Mouse (Mus musculus): ENCODE data around the gene Tex10. TPM values are rescaled to one million over a fixed set of nuclear protein-coding genes. Genes with fewer than 3 reads are reported as not detected.

The Tex10 gene
- polyA plus RNA-seq, 1 experiment: 17.1 TPM

DNA sequence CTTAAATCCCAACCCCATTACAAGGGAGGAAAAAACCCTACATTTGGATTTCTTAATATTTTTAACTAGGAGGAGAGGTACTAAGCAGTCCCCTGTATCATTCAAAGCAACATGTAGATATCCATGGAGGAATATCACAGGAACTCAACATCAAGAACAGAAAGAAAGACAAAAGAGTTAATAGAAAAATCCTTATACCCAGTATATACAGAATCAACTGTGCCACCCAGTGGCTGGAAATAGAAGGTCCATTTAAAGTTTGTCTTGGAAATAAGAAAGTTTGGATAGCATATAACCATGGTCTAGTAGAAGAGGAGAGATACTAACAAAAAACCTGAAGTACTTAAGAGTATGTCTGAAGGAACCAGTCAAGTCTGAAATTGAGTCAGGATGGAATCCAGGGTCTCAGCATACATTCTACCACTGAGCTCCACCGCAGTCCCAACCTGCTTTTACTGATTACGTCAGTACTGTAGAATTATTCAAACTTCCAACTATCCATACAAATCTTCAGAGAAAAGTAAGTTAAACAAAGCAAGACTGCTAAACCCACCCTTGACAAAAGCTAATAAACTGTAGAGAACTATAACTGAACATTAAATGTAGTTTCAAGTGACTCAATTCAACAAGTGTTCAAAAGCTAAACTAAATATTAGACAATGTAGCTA lies 19.0 kb downstream of the Tex10 start:
- Histone ChIP-seq H3K4me3 (ENCODE audit: insufficient read depth, poor library complexity, severe bottlenecking) (no peak overlapping the region), H3K79me2 (ENCODE audit: control insufficient read depth, insufficient read depth) (no peaks in the 10 kb centered on the region), H3ac (ENCODE audit: control insufficient read depth, insufficient read length, low read depth) (no peak overlapping the region), H3K79me3 (ENCODE audit: low read depth) (peaks cover 5% of the 10 kb centered on the region), H3K27me3 (ENCODE audit: control insufficient read depth, insufficient read depth, insufficient read length) (no peaks in the 10 kb centered on the region), H3K36me3 (ENCODE audit: control insufficient read depth, insufficient read depth) (peaks cover 89% of the 10 kb centered on the region)
- no peak for TF ChIP-seq FOSL1 (IDR thresholded peaks at IDR 0.05; ENCODE audit: insufficient read depth, low read length, poor library complexity, severe bottlenecking)
- no peak for TF ChIP-seq MYOD1 (IDR thresholded peaks at IDR 0.05; ENCODE audit: control insufficient read depth, insufficient read length, low read depth)
- no peak for TF ChIP-seq USF1 (IDR thresholded peaks at IDR 0.05; ENCODE audit: low read depth)
- no peak for TF ChIP-seq MYOG (IDR thresholded peaks at IDR 0.05; ENCODE audit: control insufficient read depth, extremely low read depth, insufficient read length)
- TF ChIP-seq CTCF (IDR thresholded peaks at IDR 0.05; ENCODE audit: control insufficient read depth, insufficient read depth, insufficient read length): no peak
- TF ChIP-seq CEBPB (IDR thresholded peaks at IDR 0.05; ENCODE audit: low read depth): no peak
- no peak for TF ChIP-seq MAX (IDR thresholded peaks at IDR 0.05)

DNA sequence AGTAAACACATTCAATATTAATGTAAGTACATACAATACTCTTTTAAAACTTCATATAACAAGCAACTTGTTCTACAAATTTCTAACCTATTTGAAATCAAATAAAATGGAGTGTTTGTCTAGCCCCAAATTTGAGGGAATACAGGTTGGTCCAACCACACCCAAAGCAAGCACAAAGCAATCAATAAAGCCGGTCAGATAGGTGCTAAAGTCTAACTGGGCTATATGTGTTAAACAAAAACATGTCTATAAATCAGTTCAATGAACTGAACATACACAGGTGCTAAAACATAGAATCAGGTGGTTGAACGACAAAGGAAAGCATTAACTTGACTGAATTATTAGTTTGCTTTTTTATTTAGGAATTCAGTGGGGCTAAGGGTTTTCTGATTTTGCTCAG lies 45.2 kb downstream of the Tex10 start:
- Histone ChIP-seq H3ac (ENCODE audit: control insufficient read depth, insufficient read length, low read depth) (no peak overlapping the region), H3K36me3 (ENCODE audit: control insufficient read depth, insufficient read depth) (peaks cover 60% of the 10 kb centered on the region), H3K27me3 (ENCODE audit: control insufficient read depth, insufficient read depth, insufficient read length) (no peaks in the 10 kb centered on the region), H3K79me2 (ENCODE audit: control insufficient read depth, insufficient read depth) (no peaks in the 10 kb centered on the region), H3K4me3 (ENCODE audit: insufficient read depth, poor library complexity, severe bottlenecking) (no peak overlapping the region), H3K79me3 (ENCODE audit: low read depth) (peaks cover 1% of the 10 kb centered on the region)
- TF ChIP-seq MAX (IDR thresholded peaks at IDR 0.05): no peak
- TF ChIP-seq MYOD1 (IDR thresholded peaks at IDR 0.05; ENCODE audit: control insufficient read depth, insufficient read length, low read depth): no peak
- no peak for TF ChIP-seq CEBPB (IDR thresholded peaks at IDR 0.05; ENCODE audit: low read depth)
- TF ChIP-seq CTCF (IDR thresholded peaks at IDR 0.05; ENCODE audit: control insufficient read depth, insufficient read depth, insufficient read length): no peak
- no peak for TF ChIP-seq FOSL1 (IDR thresholded peaks at IDR 0.05; ENCODE audit: insufficient read depth, low read length, poor library complexity, severe bottlenecking)
- TF ChIP-seq MYOG (IDR thresholded peaks at IDR 0.05; ENCODE audit: control insufficient read depth, extremely low read depth, insufficient read length): no peak
- no peak for TF ChIP-seq USF1 (IDR thresholded peaks at IDR 0.05; ENCODE audit: low read depth)

- peaks cover 54% of the 10 kb centered on the region for H3K36me3 ChIP-seq (ENCODE audit: control insufficient read depth, insufficient read depth)
- H3K79me3 ChIP-seq (ENCODE audit: low read depth): peaks cover 1% of the 10 kb centered on the region
- no peak overlapping the region for H3K4me3 ChIP-seq (ENCODE audit: insufficient read depth, poor library complexity, severe bottlenecking)
- TF ChIP-seq CEBPB (IDR thresholded peaks at IDR 0.05; ENCODE audit: low read depth): no peak
- no peak for TF ChIP-seq MYOG (IDR thresholded peaks at IDR 0.05; ENCODE audit: control insufficient read depth, extremely low read depth, insufficient read length)
- no peak for TF ChIP-seq FOSL1 (IDR thresholded peaks at IDR 0.05; ENCODE audit: insufficient read depth, low read length, poor library complexity, severe bottlenecking)
- TF ChIP-seq CTCF (IDR thresholded peaks at IDR 0.05; ENCODE audit: control insufficient read depth, insufficient read depth, insufficient read length): no peak
- no peak for TF ChIP-seq MYOD1 (IDR thresholded peaks at IDR 0.05; ENCODE audit: control insufficient read depth, insufficient read length, low read depth)
- no peak for TF ChIP-seq USF1 (IDR thresholded peaks at IDR 0.05; ENCODE audit: low read depth)
- TF ChIP-seq MAX (IDR thresholded peaks at IDR 0.05): no peak
- no peak overlapping the region for H3ac ChIP-seq (ENCODE audit: control insufficient read depth, insufficient read length, low read depth)
- H3K27me3 ChIP-seq (ENCODE audit: control insufficient read depth, insufficient read depth, insufficient read length): no peaks in the 10 kb centered on the region
- no peaks in the 10 kb centered on the region for H3K79me2 ChIP-seq (ENCODE audit: control insufficient read depth, insufficient read depth)
Measured at GRCm38 (mm10) chr4:48427413-48427812, 45.8 kb downstream of the Tex10 start.

DNA sequence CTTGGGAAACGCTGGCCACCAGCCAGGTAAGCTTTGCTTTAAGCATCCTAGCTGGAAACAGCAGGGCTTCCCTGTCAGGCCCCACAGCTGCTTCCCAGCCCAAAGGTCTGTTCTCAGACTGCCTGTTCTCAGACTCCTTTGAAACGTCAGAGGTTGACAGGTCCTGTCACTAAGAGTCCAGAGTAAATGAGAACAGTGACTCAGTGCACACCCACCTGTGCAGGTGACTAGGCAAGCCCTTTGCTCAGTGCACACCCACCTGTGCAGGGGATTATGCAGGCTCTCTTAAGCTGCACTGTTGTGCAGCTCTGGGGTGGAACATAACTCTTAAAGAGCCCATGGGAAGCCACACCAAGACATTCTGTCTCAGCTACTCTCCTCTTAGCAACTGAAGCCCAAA lies 49.5 kb downstream of the Tex10 start:
- peaks cover 17% of the 10 kb centered on the region for H3K36me3 ChIP-seq (ENCODE audit: control insufficient read depth, insufficient read depth)
- H3K79me3 ChIP-seq (ENCODE audit: low read depth): peaks cover 1% of the 10 kb centered on the region

DNA sequence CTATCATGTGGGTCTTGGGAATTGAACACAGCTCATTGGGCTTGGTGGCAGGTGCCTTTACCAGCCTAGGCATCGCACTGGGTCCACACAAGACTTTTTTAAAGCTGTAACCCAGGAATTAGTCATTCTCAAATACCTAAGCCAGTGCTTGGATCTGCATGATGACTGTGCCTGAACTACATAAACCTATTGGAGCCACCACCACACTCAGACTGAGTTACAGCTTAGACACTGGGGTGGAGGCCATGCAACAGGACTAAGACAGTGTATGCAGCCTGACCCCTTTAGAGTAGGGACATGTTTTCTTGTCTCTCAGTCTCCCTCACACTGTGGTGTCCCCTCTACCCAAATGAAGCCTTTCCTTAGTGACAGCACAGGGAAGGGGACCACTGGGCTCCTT lies 50.6 kb downstream of the Tex10 start:
- TF ChIP-seq CTCF (IDR thresholded peaks at IDR 0.05; ENCODE audit: control insufficient read depth, insufficient read depth, insufficient read length) (no peak), FOSL1 (IDR thresholded peaks at IDR 0.05; ENCODE audit: insufficient read depth, low read length, poor library complexity, severe bottlenecking) (no peak), USF1 (IDR thresholded peaks at IDR 0.05; ENCODE audit: low read depth) (no peak), CEBPB (IDR thresholded peaks at IDR 0.05; ENCODE audit: low read depth) (no peak), MYOD1 (IDR thresholded peaks at IDR 0.05; ENCODE audit: control insufficient read depth, insufficient read length, low read depth) (no peak)
- H3K36me3 ChIP-seq (ENCODE audit: control insufficient read depth, insufficient read depth): peaks cover 10% of the 10 kb centered on the region

More for the DNA sequence above, 49.5 kb downstream of the Tex10 start:
- H3ac ChIP-seq (ENCODE audit: control insufficient read depth, insufficient read length, low read depth): no peak overlapping the region
- no peaks in the 10 kb centered on the region for H3K79me2 ChIP-seq (ENCODE audit: control insufficient read depth, insufficient read depth)
- H3K27me3 ChIP-seq (ENCODE audit: control insufficient read depth, insufficient read depth, insufficient read length): no peaks in the 10 kb centered on the region
- no peak overlapping the region for H3K4me3 ChIP-seq (ENCODE audit: insufficient read depth, poor library complexity, severe bottlenecking)
- TF ChIP-seq MYOD1 (IDR thresholded peaks at IDR 0.05; ENCODE audit: control insufficient read depth, insufficient read length, low read depth) (no peak), FOSL1 (IDR thresholded peaks at IDR 0.05; ENCODE audit: insufficient read depth, low read length, poor library complexity, severe bottlenecking) (no peak), CEBPB (IDR thresholded peaks at IDR 0.05; ENCODE audit: low read depth) (no peak), CTCF (IDR thresholded peaks at IDR 0.05; ENCODE audit: control insufficient read depth, insufficient read depth, insufficient read length) (no peak), USF1 (IDR thresholded peaks at IDR 0.05; ENCODE audit: low read depth) (no peak)

More for the DNA sequence above, 50.6 kb downstream of the Tex10 start:
- H3K27me3 ChIP-seq (ENCODE audit: control insufficient read depth, insufficient read depth, insufficient read length): no peaks in the 10 kb centered on the region
- no peaks in the 10 kb centered on the region for H3K79me2 ChIP-seq (ENCODE audit: control insufficient read depth, insufficient read depth)
- H3K4me3 ChIP-seq (ENCODE audit: insufficient read depth, poor library complexity, severe bottlenecking): no peak overlapping the region
- H3ac ChIP-seq (ENCODE audit: control insufficient read depth, insufficient read length, low read depth): no peak overlapping the region
- H3K79me3 ChIP-seq (ENCODE audit: low read depth): peaks cover 1% of the 10 kb centered on the region
